Comparison of ENCODE assay signal across 21 mouse cellular contexts in genomic region chr3:123317081-123317480, GRCm38 (mm10). TPM values are rescaled to one million over a fixed set of nuclear protein-coding genes. Genes with fewer than 3 reads are reported as not detected.
DNase-seq lines count a peak whose midpoint lies in the region; TF ChIP-seq lines count a peak whose summit lies in the region.
"Had no signal": no experiment of that assay in that cellular context is flagged by ENCODE, and none has a peak within 500 bp of the region (broad histone marks: within the 10 kb centered on the region; RNA-seq: fewer than 3 reads in every experiment).

No protein-coding gene starts in this region.

- TF ChIP-seq EP300 in MEL (IDR thresholded peaks at IDR 0.05; ENCODE audit: low read depth in 1 of 2, low read length in 2 of 2): no peak

- TF ChIP-seq CTCF in MEL (IDR thresholded peaks at IDR 0.05 in 2 of 3, conservative IDR thresholded peaks at IDR 0.05 in 1 of 3; ENCODE audit: control insufficient read depth in 1 of 3, insufficient read depth in 1 of 3, low read depth in 2 of 3, low read length in 3 of 3, poor library complexity in 1 of 3, severe bottlenecking in 1 of 3): no peak
- no peak for TF ChIP-seq CTCF in brain, embryonic 14.5 days (IDR thresholded peaks at IDR 0.05; ENCODE audit: borderline replicate concordance, extremely low read depth, insufficient read depth, insufficient read length)

- no peaks in the 10 kb centered on the region for H3K27me3 ChIP-seq in MEL (ENCODE audit: control insufficient read depth in 1 of 2, insufficient read depth in 2 of 2, low read length in 2 of 2)
- H3K27me3 ChIP-seq: CH12.LX, Patski had no signal

- H3K79me2 ChIP-seq in MEL (ENCODE audit: control insufficient read depth, insufficient read depth, low read length, poor library complexity): no peaks in the 10 kb centered on the region

- no peak overlapping the region for H3K9ac ChIP-seq in MEL (ENCODE audit: control insufficient read depth, low read depth, low read length, poor library complexity, severe bottlenecking)

- peaks cover 10 to 12% of the 10 kb centered on the region in 2 experiments for H3K4me1 ChIP-seq in MEL (ENCODE audit: control insufficient read depth in 1 of 2, insufficient read depth in 2 of 2, low read length in 2 of 2)

- H3K36me3 ChIP-seq in MEL (ENCODE audit: control insufficient read depth in 1 of 2, insufficient read depth in 2 of 2, low read length in 2 of 2): peaks cover 0 to 15% of the 10 kb centered on the region in 2 experiments; a peak in 2 of 4 replicates
- H3K36me3 ChIP-seq: G1E had no signal

- H3K4me3 ChIP-seq in MEL (ENCODE audit: control insufficient read depth in 1 of 2, insufficient read depth in 1 of 2, low read depth in 2 of 2, low read length in 2 of 2): no peak overlapping the region

- H3K9me3 ChIP-seq in MEL (replicated peaks; ENCODE audit: insufficient read depth, low read length): no peaks in the 10 kb centered on the region
- H3K9me3 ChIP-seq: G1E had no signal

- peak; percentile 72 for DNase-seq in heart, adult 11 months
- no peak for DNase-seq in heart, postnatal 4 days
- no peak for DNase-seq in MEL (ENCODE audit: low read depth, low spot score)
- DNase-seq in brain, embryonic 14.5 days (ENCODE audit: low read depth): peak; percentile 35
- no peak for DNase-seq in urinary bladder, postnatal 10 days (ENCODE audit: low spot score)
- no peak for DNase-seq in frontal cortex, postnatal 10 days (ENCODE audit: low spot score in 2 of 2)
- DNase-seq: adrenal gland, adult 2 months; adrenal gland, adult 8-10 months; adrenal gland, postnatal 10 days; adrenal gland, postnatal 14 days; adrenal gland, postnatal 25 days; adrenal gland, postnatal 36 days; B cell, adult 2 months; cerebellum, adult 11 months; cerebellum, adult 11-12 months; cerebellum, adult 18-20 months; cerebellum, adult 2 months; cerebellum, adult 8-10 months had no signal

- TF ChIP-seq RAD21 in MEL (IDR thresholded peaks at IDR 0.05; ENCODE audit: low read depth, low read length): no peak

- no peak for TF ChIP-seq POLR2A in MEL (IDR thresholded peaks at IDR 0.05; ENCODE audit: control insufficient read depth in 1 of 2, insufficient read depth in 1 of 2, low read depth in 1 of 2, low read length in 2 of 2, poor library complexity in 1 of 2)
- TF ChIP-seq POLR2A in brain, embryonic 14.5 days (IDR thresholded peaks at IDR 0.05; ENCODE audit: borderline replicate concordance, extremely low read depth, insufficient read depth, insufficient read length, poor library complexity, severe bottlenecking): no peak

- H3K27ac ChIP-seq in MEL (ENCODE audit: control insufficient read depth, low read depth, low read length): no peak overlapping the region

TF ChIP-seq in MEL, 35 proteins besides CTCF, POLR2A, EP300 and RAD21:
- TF ChIP-seq GATA1 (IDR thresholded peaks at IDR 0.05; ENCODE audit: low read depth, low read length): peak; percentile 46; the same call in 1 of the 2 replicates
- no peak for TF ChIP-seq MAZ (IDR thresholded peaks at IDR 0.05; ENCODE audit: low read depth, low read length)

RNA-seq across cellular contexts. Expression of gene Sec24d, which starts 49.8 kb away (rescaled TPM):
- total RNA-seq in heart, postnatal 4 days (2021): 10 to 100 TPM; 65.6 to 69.4 TPM
- total RNA-seq in MEL (2012; rRNA removed): 10.3 and 12.2 TPM in 2 replicates
- polyA plus RNA-seq in MEL (2012; ENCODE audit: insufficient read depth in 1 of 2, insufficient read length in 2 of 2, low read depth in 1 of 2, low replicate concordance in 2 of 2, missing spikeins in 1 of 2): 10 to 100 TPM in 1 of 2 experiments, not detected in 1; 23.9 TPM
- 15.6 and 15.9 TPM in 2 replicates for polyA plus RNA-seq in brain, embryonic 14.5 days (2012; rRNA removed)
- polyA plus RNA-seq: G1E had no signal

Comparison
In these comparisons a context has a peak if more than half of its experiments do, and no peak if none do; other contexts are left out.
1. DNase-seq: peak in heart, adult 11 months (single experiment) and brain, embryonic 14.5 days (single experiment); none in heart, postnatal 4 days (single experiment), MEL (single experiment), urinary bladder, postnatal 10 days (single experiment) and frontal cortex, postnatal 10 days (0 of 2).